Mouse (Mus musculus) thymus, postnatal 0 days (tissue): ENCODE results near the gene Gm7945. TPM values are rescaled to one million over a fixed set of nuclear protein-coding genes. Genes with fewer than 3 reads are reported as not detected.
"Not testable (repeated sequence)": the region's sequence is repeated elsewhere in the genome, so short reads cannot be mapped to it uniquely, and the experiment has no call there.

Experiments
- DNase-seq: peaks from one replicate; pipeline ENCODE4 v3.0.0-alpha.2; 2015; ENCODE audit warnings: low spot score
- polyA plus RNA-seq: library from polyadenylated mRNA; unstranded; fragments of >200 nt; fragmentation: Nextera tagmentation; extraction: Ambion mirVana; gene quantifications from 2 replicates; pipeline ENCODE4 v1.2.1, GENCODE M21; 2015

The Gm7945 gene
- polyA plus RNA-seq: not detected in 2 replicates

GRCm38 (mm10) chr14:41386279-41386678 lies at the start of gene Gm7945:
TSS of gene Gm7945 (minus strand) at chr14:41386379.
- DNase-seq: not testable (repeated sequence)

- DNase-seq: not testable (repeated sequence)
These were observed 39.4 kb upstream of the Gm7945 start for GRCm38 (mm10) chr14:41425393-41426075.

GRCm38 (mm10) chr14:41424694-41425093 lies 38.5 kb upstream of the Gm7945 start:
- not testable (repeated sequence) for DNase-seq

GRCm38 (mm10) chr14:41408181-41408580 lies 22.0 kb upstream of the Gm7945 start, which contains the start of gene Gm6482:
TSS of gene Gm6482 (minus strand) at chr14:41408281.
- DNase-seq: not testable (repeated sequence)

GRCm38 (mm10) chr14:41348309-41348708 lies 37.9 kb downstream of the Gm7945 start, which contains the start of gene Gm5798:
TSS of gene Gm5798 (plus strand) at chr14:41348609.
- not testable (repeated sequence) for DNase-seq

Other genes starting within 250 kb of the Gm7945 start
- not detected in 2 replicates for gene Mbl1, start 234.9 kb downstream of the Gm7945 start, polyA plus RNA-seq
- gene Sftpd, start 201.2 kb downstream of the Gm7945 start, polyA plus RNA-seq: 1.4 TPM in 2 replicates
- not detected in 2 replicates for gene Gm2832, start 107.6 kb downstream of the Gm7945 start, polyA plus RNA-seq
- gene Gm5798, start 37.8 kb downstream of the Gm7945 start, polyA plus RNA-seq: not detected in 2 replicates
- not detected in 2 replicates for gene Gm6482, start 21.9 kb upstream of the Gm7945 start, polyA plus RNA-seq
- not detected in 2 replicates for gene Gm7954, start 67.1 kb upstream of the Gm7945 start, polyA plus RNA-seq
- gene Gm3486, start 103.1 kb upstream of the Gm7945 start, polyA plus RNA-seq: not detected in 2 replicates
- not detected in 2 replicates for gene Gm7970, start 169.2 kb upstream of the Gm7945 start, polyA plus RNA-seq
- not detected in 2 replicates for gene 1700049E17Rik2, start 186.8 kb upstream of the Gm7945 start, polyA plus RNA-seq
- not detected in 2 replicates for gene Gm3072, start 238.2 kb upstream of the Gm7945 start, polyA plus RNA-seq